Mouse (Mus musculus): ENCODE data around the gene Vps45.

Vps45 gene

GRCm38 (mm10) chr3:96058231-96058896 lies at the start of gene Vps45:
Gene Vps45 (minus strand): TSS chr3:96058466.
- peak; percentile 66 to 72 for DNase-seq (ENCODE audit: low spot score in 2 of 2)

DNA sequence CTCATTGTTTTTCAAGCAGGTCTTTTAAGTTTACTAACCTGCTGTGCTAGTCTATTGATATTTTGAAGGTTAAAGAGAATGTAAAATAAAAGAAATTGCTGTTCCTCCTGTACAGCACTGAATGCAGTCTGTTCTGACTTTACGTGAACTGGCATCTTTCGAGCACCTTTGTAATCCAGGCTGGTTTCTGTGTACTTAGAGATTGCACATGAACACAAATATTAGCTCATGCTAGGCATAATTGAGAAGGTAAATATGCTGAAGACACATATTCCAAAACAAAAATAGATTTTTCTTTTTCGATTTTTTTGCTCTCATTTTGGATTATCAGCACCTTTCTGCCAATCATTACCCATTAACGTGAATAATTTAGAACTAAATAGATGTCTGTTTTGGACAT lies 47.9 kb upstream of the Vps45 start:
- DNase-seq (ENCODE audit: low spot score in 2 of 2) = no peak

- DNase-seq (ENCODE audit: low spot score in 2 of 2) = peak; percentile 49 to 70
Measured at GRCm38 (mm10) chr3:96105232-96105747, 47.0 kb upstream of the Vps45 start.

DNA sequence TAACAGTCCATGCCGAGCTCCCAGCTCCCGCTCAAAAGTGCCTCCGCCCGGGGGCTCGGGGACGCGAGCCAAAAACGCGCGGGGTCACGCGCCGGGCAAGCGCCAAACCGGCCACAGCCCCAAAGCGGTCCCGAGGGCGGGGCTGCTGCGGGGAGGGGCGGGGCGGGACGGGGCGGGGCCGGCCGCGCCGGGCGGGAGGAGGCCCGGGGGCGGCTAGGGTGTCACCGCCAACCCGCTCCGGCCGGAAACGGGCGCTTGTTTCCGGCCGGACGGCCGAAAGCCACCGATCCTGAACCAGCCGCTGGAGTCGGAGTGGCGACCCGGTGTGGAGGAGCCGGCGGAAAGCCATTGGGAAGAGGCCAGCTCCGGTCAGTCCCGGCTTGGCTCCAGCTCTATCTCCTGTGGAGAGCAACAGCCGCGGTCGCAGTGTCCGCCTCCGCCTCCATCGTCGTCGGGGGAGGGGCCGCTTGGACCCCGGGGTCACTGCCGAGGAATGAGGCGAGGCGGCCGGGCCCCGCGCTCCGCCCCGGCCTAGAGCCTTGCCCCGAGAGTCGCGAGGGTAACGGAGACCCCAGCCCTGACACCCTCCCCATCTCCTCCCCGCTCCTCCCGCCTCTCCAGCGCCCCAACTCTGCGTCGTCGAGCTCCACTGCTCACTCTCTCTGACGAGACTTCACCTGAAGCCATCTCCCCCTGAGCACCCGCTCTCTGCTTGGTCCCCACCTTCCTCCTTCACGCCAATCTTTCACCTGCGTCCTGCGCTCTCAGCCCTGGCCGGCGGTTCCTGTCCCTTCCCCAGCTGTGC lies 46.2 kb upstream of the Vps45 start, which contains the start of gene Otud7b:
Otud7b (plus strand) TSS at position 267 of the 805 bp plus-strand sequence.
- peak; percentile 54 to 62 for DNase-seq (ENCODE audit: low spot score in 2 of 2)

- no peak for DNase-seq (ENCODE audit: low spot score in 2 of 2)
Measured at GRCm38 (mm10) chr3:96103901-96104260, 45.6 kb upstream of the Vps45 start.

DNA sequence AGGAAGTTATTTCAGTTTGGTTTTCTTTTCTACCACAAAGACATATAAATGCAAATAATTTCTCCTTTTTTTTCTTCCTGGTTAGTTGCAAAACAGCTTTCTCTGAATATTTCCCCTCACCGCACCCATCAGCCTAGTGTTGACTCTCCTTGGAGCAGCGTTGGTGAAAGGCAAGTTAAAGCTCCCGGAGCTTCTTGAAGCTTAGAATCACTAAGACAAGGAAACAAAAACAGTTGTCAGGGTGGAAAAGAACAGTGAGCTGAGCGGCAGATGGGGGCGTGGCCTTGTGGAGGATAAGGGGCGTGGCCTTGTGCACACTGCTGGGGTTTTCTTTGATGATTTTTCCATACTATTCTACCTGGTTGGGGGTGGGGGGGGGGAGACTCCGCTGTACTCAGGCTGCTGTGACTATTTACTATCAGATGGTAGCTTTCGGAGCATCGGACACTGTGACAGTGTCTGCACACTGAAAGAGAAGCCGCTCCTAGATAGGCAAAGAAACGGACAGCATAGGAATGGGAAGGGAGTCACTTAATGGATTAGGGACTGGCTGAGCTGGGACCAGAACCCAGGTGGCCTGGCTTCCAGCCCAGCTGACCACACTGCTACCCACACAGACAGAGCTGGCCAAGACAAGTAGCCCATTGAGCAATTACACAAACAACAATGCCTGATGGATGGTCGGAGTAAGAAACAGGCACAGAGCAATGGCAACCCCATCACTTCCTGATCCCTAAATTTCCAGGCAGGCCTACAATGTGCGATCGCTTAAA lies 44.0 kb upstream of the Vps45 start:
- peak; percentile 65 for DNase-seq (ENCODE audit: low spot score in 2 of 2)

DNA sequence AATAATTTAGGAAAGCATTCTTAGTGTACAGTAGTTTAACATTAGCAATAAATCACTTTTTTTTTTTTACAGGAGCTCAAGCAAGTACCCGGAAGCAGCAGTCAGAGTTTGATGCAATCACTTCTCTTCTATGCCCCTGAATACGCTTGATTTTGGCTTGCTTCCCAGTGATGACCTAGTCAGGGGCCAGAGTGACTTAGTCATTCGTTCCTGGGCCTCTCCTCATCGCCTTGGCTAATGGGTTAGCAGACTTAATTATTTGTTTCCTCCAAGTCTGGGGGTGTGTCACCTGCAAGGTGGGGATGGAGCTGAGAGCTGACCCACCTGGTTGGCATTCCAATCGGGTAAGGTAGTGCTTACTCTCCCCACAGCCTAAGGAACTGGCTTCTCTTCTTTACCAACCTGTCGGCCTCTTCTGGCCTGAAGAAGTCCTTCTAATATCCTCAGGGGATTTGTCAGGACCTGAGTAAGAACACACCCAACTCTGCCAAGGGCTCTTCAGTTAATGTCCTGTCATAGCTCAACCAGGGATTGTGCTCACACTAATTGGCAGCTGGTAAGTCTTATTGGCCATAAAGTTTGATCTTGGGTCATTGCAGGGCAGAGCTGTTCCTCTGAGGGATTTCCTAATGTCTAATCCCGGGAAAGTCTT lies 40.5 kb upstream of the Vps45 start:
- DNase-seq (ENCODE audit: low spot score in 2 of 2) = no peak

GRCm38 (mm10) chr3:96098168-96098567 lies 39.9 kb upstream of the Vps45 start:
- no peak for DNase-seq (ENCODE audit: low spot score in 2 of 2)

DNA sequence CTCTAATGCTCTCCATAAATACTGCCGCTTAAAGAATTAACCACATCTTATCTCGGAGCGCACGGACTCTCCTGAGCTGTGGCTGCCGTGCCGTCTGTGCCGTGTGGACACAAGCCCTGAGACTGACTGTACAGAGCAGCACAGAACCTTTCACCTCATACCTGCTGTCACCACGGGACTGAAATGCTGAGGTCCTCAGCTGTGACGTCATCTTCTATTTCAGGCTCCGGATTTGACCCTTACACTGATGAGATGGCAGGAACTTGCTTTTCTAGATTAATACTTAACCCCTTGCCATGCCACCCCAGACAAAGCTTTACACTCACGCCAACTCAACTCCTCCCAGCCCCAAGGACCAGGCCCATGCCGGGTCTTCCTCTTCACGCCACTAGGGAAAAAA lies 35.9 kb upstream of the Vps45 start:
- no peak for DNase-seq (ENCODE audit: low spot score in 2 of 2)

DNA sequence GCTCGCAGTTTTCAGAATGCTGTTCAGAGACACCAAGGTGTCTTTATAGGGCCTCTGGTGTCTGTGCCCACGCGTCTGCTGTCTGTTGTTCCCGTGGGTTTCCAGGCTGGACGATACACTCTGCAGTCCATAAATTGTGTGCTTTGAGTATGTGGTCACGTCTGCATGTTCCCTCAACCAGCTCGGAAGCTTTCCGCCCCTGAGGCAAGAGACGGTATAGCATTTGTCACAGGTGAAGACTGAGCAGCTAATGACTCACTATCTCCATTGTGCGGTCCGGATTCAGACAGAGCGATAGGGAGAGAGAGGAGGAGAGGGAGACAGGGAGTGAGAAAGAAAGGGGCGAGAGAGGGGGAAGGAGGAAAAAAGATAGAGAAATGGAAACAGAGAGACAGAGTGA lies 35.2 kb upstream of the Vps45 start:
- DNase-seq (ENCODE audit: low spot score in 2 of 2) = no peak

- DNase-seq (ENCODE audit: low spot score in 2 of 2) = no peak
Measured at GRCm38 (mm10) chr3:96091966-96092365, 33.7 kb upstream of the Vps45 start.

DNA sequence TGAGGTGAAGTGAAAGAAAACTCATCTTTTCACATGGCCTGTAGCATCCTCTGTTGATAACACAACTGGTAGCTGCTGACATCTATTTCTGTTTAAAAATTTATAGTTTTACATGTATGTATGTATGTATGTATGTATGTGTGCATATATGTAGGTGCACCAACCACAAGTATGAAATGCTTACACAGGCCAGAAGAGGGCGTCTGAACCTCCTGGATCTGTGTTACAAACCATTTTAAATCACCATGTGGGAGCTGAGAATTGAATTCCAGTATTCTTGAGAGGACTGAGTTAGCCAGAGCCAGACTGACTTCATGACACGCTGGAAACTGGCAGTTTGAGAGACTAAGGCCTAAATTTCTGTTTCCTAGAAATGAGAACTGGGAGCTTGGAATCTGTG lies 32.9 kb upstream of the Vps45 start:
- no peak for DNase-seq (ENCODE audit: low spot score in 2 of 2)

GRCm38 (mm10) chr3:96089882-96090489 lies 31.7 kb upstream of the Vps45 start:
- no peak for DNase-seq (ENCODE audit: low spot score in 2 of 2)

DNA sequence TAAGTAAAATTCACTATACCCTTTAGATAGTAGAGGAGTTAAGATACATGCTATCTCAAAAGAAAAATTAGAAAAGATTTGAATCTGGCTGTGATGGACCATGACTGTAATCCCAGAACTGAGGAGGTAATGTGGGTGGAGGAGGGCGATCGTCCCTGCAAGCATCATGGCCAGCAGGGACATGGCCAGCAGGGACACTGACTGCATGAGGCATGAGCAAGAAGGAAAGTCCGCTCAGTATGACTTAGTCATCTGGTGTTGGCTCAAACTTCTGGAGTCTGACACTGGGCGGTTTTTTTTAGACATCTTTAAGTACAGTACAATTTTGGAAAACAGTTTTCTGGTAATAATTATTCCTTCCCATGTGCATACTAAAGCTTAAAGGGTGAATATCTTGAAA lies 29.5 kb upstream of the Vps45 start:
- no peak for DNase-seq (ENCODE audit: low spot score in 2 of 2)

DNA sequence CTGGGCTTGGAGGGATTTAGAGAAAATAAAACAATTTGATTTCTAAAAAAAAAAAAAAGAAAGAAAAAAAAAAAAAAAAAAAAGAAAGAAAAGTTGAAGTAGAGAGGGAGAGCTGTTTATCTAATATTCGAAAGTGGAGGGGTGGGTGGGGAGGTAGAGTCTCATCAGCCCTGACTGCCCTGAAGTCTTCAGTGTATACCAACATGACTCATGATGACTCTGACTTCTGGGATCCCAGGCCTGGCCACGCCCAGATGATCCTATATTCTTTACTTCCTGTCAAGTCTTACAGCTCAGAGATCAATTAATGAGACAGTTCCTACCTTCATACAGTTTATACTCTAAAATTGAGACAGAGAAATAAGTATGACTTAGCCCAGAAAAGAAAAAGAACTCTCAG lies 29.0 kb upstream of the Vps45 start:
- no peak for DNase-seq (ENCODE audit: low spot score in 2 of 2)

GRCm38 (mm10) chr3:96084146-96084755 lies 26.0 kb upstream of the Vps45 start:
- DNase-seq (ENCODE audit: low spot score in 2 of 2) = no peak

GRCm38 (mm10) chr3:96082714-96083508 lies 24.6 kb upstream of the Vps45 start:
- no peak for DNase-seq (ENCODE audit: low spot score in 2 of 2)

GRCm38 (mm10) chr3:96082100-96082499 lies 23.8 kb upstream of the Vps45 start:
- no peak for DNase-seq (ENCODE audit: low spot score in 2 of 2)

DNA sequence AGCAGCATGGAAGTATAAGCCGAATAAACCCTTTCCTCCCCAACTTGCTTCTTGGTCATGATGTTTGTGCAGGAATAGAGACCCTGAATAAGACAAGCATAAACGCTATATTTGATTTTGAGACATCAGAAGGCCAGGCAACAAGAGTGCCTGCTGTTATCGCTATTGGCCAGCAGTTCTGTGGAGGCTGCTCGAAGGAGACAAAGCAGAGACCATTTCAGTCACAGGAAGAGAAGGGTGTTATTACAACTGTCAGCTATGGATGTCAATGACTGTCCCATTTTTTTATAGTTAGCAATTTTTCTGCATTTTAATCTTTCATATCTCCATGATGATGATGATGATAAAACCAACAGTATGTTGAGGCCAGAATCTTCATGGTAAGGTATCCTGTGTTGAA lies 23.4 kb upstream of the Vps45 start:
- DNase-seq (ENCODE audit: low spot score in 2 of 2) = no peak

GRCm38 (mm10) chr3:96081006-96081405 lies 22.7 kb upstream of the Vps45 start:
- DNase-seq (ENCODE audit: low spot score in 2 of 2) = peak; percentile 27 to 44

All from spleen, postnatal 36 days (tissue).